Mouse (Mus musculus): ENCODE measurements at regions not wholly inside any gene's neighbourhood (a gene's known extent, or its start where the extent isn't known, plus 50 kb on each side); places are given as distances from the start of the nearest gene placed in this dataset.

DNA sequence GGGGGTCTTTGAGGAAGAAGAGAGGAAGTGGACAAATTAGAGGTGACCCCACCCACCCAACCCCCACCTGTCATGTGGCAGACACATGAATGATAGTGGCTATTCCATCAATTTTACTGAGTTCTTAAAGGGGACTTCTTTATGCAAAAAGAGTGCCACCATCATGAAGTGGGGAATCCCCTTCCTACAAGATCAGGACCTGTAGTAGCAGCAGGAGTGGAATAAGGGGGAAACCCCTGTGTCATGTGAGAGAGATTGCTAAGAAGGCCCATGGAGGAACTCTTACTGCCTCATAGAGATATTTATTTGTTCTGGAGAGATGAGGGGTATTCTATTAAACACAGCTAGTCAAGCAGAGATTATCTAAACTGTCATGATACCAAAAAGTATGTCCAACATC, 393.4 kb upstream of the Atp11b start:
- no peak for DNase-seq (ENCODE audit: low spot score in 2 of 2)

- no peak for DNase-seq (ENCODE audit: low spot score in 2 of 2)
Observed at GRCm38 (mm10) chr3:35361086-35361485, 392.8 kb upstream of the Atp11b start.

DNA sequence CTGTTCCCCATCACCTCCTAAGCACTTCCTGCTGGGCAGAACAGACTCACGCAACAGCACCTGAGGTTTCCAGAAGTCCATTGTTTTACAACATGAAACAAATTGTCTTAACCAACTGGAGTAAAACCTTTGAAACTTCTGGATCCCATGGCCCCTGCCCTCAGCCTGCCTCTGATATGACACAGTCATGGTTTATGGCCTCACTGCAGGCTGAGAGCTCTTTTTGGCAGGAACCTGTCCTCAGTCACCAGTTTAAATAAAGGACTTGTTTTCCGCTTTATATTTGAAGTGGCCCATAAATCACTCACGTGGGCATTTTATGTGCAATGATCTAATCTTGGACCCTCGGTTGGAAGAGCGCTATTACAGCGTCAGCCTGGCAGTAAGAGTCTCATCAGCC, 388.5 kb upstream of the Atp11b start:
- DNase-seq (ENCODE audit: low spot score in 2 of 2), result no peak

- DNase-seq (ENCODE audit: low spot score in 2 of 2), result no peak
Observed at GRCm38 (mm10) chr3:35372276-35372675, 381.6 kb upstream of the Atp11b start.

- no peak for DNase-seq (ENCODE audit: low spot score in 2 of 2)
Observed at GRCm38 (mm10) chr3:35387386-35387785, 366.5 kb upstream of the Atp11b start.

GRCm38 (mm10) chr3:35392657-35393056, 361.2 kb upstream of the Atp11b start:
- no peak for DNase-seq (ENCODE audit: low spot score in 2 of 2)

- DNase-seq (ENCODE audit: low spot score in 2 of 2), result no peak
Observed at GRCm38 (mm10) chr3:35400213-35400612, 353.7 kb upstream of the Atp11b start.

- DNase-seq (ENCODE audit: low spot score in 2 of 2), result no peak
Observed at GRCm38 (mm10) chr3:35402666-35403065, 351.2 kb upstream of the Atp11b start.

DNA sequence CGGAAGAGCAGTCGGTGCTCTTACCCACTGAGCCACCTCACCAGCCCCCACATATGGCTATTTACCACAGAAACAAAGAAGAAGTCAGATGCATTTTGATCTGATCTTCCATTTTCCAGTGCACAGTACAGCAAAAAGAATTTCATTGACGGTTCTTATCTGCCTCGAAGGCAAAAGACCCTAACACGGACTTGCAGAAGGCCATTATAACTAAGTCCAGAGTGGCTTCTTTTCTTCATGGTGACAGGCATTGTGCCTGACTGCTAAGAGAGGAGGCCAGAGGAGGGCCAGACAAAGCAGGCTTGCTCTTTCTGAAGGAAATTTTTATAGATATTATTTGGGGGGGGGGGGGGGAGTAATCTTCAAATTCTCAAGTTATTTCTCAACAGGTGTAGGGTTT, 350.0 kb upstream of the Atp11b start:
- DNase-seq (ENCODE audit: low spot score in 2 of 2), result no peak

DNA sequence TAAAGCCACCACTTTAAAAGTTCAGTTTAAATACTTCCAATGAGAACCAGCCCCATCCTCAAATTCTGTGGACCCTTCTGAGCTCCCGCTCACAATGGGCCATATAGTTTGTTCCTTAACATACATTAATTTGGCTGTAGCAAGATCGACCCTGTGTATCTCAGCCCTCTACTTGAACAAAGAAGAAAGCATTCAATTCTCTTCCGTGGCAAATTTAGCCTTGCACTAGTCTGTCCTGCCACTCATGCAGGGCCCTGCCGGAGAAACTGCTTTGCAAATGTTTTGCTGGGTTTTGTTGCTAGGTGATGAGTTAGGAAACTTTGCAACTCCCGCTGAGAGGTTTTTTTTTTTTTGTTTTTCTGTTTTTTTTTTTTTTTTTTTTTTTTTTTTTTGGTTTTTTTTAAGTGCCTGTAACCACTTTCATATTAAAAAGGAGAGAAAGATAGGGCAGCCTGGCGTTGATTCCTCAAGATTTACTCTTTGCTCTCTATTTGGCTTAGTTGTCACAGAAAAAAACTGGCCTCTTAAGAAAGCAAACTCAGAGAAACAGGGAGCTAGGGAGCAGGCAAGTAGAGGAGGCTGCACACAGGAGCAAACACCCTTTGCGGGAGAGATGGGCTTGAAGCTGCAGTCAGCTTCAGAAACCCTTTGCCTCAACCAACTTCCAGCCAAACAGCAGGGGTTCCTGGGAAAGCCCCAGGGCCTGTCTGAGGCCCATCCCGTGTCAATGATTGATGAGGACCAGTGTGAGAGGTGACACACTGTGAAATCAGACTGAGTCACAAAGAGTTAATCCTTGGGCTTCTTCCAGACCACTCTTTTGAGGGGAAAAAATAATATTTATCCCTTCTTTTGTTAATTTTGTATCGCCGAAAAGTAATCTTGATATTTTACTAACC, 349.2 kb upstream of the Atp11b start:
- DNase-seq (ENCODE audit: low spot score in 2 of 2), result no peak

DNA sequence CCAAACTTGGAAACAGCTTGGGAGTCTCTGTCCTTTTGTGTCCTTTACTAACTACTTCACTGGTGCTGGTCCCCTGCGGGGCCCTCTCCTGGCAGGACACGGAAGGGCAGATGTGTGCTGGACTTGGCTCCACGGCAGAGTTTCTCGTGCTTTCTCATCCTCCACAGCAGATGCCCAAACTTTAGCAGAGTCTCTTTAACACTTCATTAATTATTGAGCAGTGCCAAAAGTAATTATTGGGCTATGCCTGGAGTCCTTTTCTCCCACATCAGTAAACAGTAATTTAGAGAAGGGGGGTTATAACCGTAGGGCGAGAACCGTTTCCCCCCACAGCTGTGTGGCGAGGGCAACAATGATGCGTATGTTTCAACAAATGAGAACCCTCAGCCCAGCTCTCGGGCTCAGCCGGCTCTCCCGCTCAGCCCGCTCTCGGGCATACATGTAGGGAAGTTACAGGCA, 348.3 kb upstream of the Atp11b start:
- DNase-seq (ENCODE audit: low spot score in 2 of 2), result no peak

DNA sequence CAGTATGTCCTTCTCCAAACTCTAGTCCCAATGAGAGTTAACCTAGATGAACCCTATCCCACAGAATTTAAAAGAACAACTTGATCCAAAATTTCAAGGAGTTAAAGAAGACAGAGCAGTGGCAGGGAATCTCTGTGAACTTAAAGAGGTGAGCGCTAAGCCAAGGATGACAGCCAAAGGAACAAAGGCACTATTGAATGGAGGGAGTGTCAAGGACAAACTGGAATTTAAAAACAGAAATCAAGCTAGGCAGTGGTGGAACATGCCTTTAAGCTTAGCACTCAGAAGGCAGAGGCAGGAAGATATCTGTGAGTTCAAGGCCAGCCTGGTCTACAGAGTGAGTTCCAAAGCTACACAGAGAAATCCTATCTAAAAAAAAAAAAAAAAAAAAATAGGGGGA, 316.2 kb upstream of the Atp11b start:
- DNase-seq (ENCODE audit: low spot score in 2 of 2), result no peak

DNA sequence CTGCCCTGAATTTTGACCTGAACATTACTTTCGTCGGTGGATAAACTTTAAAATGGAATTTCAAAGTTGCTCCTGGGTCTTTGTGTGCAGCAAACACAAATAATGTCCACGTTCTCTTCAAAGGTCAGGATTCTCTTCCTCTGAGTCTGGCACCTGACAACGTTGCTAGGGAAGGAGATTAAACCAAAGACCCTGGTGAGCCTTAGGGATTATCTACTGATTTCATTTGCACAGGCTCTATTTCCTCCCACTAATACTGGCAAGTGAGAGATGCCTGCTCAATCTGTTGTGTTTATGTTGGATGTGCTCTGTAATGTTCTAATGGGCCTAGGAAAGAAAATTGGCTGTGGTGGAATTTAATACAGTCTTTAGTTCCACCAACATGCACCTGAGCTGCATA, 291.0 kb upstream of the Atp11b start:
- no peak for DNase-seq (ENCODE audit: low spot score in 2 of 2)

DNA sequence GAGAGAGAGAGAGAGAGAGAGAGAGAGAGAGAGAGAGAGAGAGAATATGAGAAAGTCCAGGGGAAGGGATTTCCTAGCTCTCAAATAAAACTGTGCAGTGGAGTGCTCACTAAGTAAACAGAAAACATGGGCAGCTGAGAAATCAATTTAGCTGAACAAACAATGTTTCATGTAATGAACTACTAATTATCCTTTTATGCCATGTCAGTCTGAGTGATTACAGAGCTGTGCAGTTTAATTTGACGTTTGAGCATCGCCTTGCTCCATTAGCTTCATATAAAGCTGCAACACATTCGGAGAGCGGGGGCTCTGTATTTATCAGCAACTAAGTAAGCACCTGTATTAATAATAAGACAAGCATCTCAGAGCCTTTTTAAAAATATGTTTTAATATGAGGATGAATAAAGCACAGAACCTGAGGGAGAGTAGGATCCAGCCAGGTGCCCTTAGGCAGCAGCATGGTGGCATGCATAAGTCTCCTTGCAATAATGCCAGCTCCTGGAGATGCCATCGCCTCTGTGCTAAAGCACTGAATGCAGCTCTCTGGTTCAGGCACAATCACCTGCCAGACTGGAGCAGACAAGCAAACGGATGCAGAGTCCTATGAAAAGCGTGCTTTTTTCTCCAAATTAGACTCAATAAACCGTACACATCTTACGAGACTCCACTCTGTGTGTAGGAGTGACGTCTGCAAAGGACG, 289.5 kb upstream of the Atp11b start:
- no peak for DNase-seq (ENCODE audit: low spot score in 2 of 2)

DNA sequence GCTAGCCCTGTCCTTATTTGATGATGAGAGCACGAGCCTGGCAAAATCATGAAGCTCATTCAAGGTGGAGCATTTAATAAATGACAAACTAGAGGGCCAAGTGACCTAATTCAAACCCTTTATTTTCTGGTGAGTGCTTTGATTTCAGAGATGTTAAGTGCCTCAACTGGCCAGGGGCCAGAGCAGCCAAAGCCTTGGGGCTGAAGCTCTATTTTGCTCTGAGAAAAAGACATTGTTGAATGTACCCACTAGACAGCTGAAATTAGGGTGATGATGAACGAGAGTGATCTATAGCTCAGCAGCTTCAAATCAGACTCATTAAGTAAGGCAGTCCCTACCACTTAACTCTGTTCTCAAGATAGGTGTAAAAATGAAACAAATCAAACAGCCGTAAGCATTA, 287.9 kb upstream of the Atp11b start:
- DNase-seq (ENCODE audit: low spot score in 2 of 2), result no peak

- DNase-seq (ENCODE audit: low spot score in 2 of 2), result no peak
Observed at GRCm38 (mm10) chr3:35473351-35473750, 280.6 kb upstream of the Atp11b start.

- DNase-seq (ENCODE audit: low spot score in 2 of 2), result no peak
Observed at GRCm38 (mm10) chr3:35474361-35474760, 279.5 kb upstream of the Atp11b start.

DNA sequence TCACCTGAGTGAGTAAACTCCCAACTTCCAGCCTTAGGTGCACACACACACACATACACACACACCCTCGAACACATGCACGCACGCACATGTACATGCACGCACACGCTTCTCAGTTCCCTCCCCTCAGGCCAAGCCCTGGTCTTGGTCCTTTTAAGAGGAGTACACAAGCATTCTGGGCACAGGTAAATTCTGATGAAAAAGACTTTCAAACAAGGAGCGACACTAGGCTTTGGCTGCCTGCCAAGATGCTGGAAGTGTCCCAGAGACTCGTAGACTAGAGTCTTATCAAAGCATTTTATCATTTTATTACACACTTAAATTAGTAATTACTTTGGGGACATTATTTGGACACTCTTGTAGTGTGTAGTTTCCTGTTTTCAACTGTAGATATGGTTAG, 278.6 kb upstream of the Atp11b start:
- no peak for DNase-seq (ENCODE audit: low spot score in 2 of 2)

DNA sequence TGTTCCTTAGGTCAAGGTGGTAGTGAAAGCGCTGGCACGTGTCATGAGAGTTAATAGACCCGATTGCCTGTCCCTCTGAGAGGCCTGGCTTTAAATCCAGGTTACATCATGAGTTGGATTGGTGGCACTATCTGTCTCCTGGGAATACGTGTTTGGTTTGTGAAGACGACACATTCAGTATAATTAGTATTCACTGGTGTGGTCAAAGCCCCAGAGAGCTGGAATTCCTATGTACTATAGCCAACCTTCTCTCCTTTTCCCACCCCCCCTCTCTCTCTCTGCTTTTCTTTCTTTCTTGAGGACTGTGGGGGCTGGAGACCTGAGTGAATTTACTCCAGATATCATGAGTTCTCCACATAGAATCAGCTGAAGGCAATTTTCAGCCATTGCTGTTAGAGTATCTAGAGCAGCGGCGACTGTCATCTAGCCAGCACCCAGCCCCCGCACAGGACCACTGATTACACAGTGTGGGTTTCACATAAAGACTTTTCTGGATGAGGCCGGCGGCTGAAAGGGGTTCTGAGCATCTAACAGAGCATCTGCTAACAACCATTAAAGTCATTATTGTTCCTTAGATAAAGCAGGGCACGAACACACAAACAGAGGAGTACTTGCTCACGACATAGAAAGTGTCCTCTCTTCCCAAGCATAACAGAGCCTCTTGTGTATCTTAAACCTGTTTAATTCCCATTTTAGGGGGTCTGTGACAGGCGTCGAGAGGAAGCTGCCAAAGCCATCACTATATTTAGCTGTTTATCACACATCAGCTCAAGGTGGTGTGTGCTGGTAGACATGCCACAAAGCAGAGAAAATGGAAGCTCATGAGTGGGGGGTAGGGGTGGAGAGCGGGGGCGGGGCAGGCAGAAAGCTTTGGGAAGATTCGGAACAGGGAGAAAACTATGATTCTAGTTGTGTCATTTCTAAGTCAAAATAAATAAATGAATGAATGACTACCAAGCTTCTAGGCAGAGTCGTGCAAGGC, 272.9 kb upstream of the Atp11b start:
- no peak for DNase-seq (ENCODE audit: low spot score in 2 of 2)

GRCm38 (mm10) chr3:35481841-35482240, 272.1 kb upstream of the Atp11b start:
- no peak for DNase-seq (ENCODE audit: low spot score in 2 of 2)

DNA sequence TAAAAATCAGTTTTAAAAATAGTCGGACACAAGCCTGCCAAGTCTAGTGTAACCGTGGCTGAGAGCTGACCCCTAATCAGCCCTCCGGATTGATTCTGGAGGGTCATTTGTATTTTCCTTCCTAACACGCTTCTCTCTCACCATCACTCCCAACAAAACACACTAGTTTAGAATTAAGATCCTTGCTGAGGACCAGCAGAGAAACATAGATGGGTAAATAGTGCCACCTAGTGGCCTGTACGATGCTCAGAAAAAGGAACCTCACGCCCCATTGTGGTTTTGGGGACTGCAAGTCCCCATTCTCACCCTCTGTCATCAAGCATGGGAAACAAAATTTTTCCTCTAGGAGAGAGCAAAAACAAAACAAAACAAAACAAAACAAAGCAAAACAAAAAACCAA, 271.6 kb upstream of the Atp11b start:
- peak in 1 of 2 experiments; percentile 23 for DNase-seq (ENCODE audit: low spot score in 2 of 2)

- no peak for DNase-seq (ENCODE audit: low spot score in 2 of 2)
Observed at GRCm38 (mm10) chr3:35482759-35483158, 271.1 kb upstream of the Atp11b start.
